Mouse (Mus musculus): Measurements from ENCODE around the gene Gid4. TPM values are rescaled to one million over a fixed set of nuclear protein-coding genes. Genes with fewer than 3 reads are reported as not detected.

Gene Gid4
- polyA plus RNA-seq (2017; shearing (Covaris generic)): 6.4 TPM

DNA sequence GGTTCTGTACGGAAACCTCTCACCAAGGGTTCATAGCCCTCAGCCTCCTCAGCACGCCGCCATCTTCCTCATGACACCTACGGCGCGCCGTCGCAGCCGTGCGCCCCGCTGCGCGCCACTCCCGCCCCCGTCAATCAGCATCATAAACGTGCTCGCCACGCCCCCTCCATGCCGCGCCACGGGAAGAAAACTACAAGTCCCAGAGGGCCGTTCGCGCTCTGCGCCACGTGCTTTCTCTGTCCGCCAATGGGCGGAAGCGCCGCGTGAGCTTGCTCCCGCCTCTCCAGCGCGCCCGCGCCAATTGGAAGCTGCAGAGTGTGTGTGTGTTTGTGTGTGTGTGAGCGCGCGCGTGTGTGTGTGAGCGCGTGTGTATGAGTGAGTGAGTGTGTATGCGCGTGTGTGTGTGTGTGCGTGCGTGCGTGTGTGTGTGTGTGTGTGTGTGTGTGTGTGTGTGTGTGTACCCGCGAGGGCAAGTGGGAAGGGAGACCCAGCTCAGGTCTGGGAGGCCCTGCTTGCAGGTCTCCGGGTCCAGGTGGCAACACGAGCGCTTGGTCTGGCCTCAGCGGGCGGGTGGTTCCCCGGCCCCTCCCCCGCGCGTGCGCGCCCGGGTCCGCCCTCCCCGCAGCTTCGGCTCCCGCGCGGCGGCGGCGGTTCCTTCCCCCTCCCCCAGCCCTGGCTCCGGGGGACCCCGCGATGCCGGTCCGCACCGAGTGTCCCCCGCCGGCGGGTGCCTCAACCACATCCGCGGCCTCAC, at the start of gene Gid4:
TSS of gene Gid4 (plus strand) at position 183 of the 754 bp plus-strand sequence.

DNA sequence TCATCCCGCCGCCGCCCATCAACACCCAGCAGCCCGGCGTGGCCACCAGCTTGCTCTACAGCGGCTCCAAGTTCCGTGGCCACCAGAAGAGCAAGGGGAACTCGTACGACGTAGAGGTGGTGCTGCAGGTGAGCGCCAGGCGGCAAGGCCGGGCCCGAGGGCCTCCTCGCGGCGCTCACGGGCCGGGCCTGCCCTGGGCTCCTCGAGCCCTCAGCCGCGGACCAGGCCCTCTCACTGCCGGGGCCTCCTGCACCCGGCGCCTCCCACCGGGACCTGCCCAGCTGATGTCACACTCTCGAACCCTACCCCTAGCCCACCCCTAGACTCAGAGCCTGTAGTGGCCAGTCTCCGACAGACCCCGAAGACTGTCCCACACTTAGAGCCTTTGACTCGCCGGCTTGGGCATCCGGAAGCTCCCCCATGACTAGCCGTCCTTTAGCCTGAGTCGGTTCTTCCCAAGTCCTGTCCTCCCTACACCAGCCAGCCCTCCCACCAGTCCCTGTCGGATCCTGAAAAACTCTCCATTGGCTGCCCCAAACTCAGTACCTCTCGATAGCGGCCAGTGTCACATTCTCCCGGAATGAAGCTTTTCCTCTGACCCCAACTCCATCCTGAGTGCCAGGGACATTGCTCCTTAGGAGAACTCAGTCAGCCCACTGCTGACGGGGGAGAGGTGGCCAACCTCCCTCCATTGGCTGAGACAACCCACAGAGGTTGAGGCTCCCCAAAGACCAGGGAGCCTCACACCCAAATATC, 950 bp downstream of the Gid4 start, which contains the start of gene Atpaf2:
TSS of gene Atpaf2 (minus strand) at position 741 of the 756 bp plus-strand sequence.

DNA sequence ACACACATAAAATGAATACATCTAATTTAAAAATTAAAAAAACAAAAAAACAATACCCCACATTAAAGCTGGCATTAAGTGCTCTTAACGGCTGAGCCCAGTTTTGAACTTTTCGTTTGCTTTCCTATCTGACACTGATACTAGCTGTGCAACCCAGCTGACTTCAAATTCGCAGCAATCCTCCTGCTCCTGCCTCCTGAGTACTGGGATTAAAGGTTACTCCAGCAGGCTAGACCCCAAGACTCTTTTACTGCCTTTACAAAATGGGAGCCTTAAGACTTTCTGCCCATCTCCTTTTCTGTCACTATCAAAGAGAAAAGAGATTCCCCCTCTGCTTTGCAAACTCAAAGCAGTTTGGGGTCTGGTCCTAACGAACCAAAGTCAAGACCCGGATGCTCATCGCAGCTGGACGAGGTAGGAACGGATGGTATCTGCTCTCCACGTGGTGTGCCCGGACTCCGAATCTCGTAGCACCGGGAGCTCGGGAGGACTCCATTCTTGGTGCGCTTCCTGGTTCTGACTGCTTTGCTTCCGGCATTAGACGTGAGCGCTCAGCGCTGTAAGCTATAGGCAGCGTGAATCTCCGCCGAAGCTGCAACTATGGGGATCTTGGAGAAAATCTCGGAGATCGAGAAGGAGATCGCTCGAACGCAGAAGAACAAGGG, 37.3 kb downstream of the Gid4 start, which contains the start of gene Drg2:
TSS of gene Drg2 (plus strand) at position 512 of the 665 bp plus-strand sequence.

DNA sequence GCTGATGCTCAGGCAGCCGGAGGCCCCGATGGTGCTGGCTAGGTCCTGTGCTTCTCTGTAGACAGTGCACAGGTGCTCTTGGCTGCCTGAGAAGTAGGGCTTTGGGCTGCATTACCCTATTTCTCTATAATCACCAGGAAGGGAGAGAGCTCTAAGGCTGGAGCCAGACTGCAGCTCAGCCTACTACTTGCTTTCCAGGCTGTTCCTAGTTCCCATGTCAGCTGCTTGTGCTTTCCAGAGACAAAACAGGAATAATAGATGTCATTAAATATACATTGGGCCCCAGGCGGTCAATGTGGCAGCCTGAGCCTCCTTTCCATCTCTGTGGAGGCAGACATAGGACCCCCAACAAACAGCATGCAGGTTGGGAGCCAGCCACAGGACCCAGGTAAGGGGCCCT, 52.1 kb downstream of the Gid4 start, which contains the start of gene Myo15:
TSS of gene Myo15 (plus strand) at position 301 of the 400 bp plus-strand sequence.

Other genes starting within 250 kb of the Gid4 start
- gene Srebf1, start 194.6 kb upstream of the Gid4 start, polyA plus RNA-seq (2017; shearing (Covaris generic)): 90.8 TPM
- 61.6 TPM for gene Tom1l2, start 64.2 kb upstream of the Gid4 start, polyA plus RNA-seq (2017; shearing (Covaris generic))
- 0.95 TPM for gene Drc3, start 63.8 kb upstream of the Gid4 start, polyA plus RNA-seq (2017; shearing (Covaris generic))
- 44.3 TPM for gene Atpaf2, start 1.3 kb downstream of the Gid4 start, polyA plus RNA-seq (2017; shearing (Covaris generic))
- gene Drg2, start 37.4 kb downstream of the Gid4 start, polyA plus RNA-seq (2017; shearing (Covaris generic)): 64.3 TPM
- gene Myo15, start 52.2 kb downstream of the Gid4 start, polyA plus RNA-seq (2017; shearing (Covaris generic)): not detected
- 4.0 TPM for gene Alkbh5, start 119.2 kb downstream of the Gid4 start, polyA plus RNA-seq (2017; shearing (Covaris generic))